Mouse (Mus musculus): Measurements from ENCODE around the gene Nrd1. TPM values are rescaled to one million over a fixed set of nuclear protein-coding genes. Genes with fewer than 3 reads are reported as not detected.

Gene Nrd1
- polyA plus RNA-seq, 1 experiment from 2014 or later: 53.5 TPM

- Histone ChIP-seq H3K9ac (ENCODE audit: low read length) (no peak overlapping the region), H3K27ac (replicated peaks) (no peak overlapping the region), H3K4me3 (ENCODE audit: low read depth, low read length) (no peak overlapping the region), H3K36me3 (ENCODE audit: control insufficient read depth, insufficient read depth, low read length) (peaks cover 9% of the 10 kb centered on the region; the same call in 1 of the 2 replicates), H3K9me3 (ENCODE audit: control insufficient read depth, low read length) (no peaks in the 10 kb centered on the region), H3K4me2 (replicated peaks; ENCODE audit: low read depth) (no peak overlapping the region), H3K4me1 (replicated peaks; ENCODE audit: control insufficient read depth, insufficient read depth) (no peaks in the 10 kb centered on the region), H3K27me3 (ENCODE audit: control insufficient read depth, insufficient read depth, low read length) (no peaks in the 10 kb centered on the region)
- DNase-seq (ENCODE audit: low spot score) (no peak), ATAC-seq (ENCODE audit: low FRiP score, low TSS enrichment) (no peak)
- 92% methylated on average over 3 of the region's 3 CpGs for WGBS
- TF ChIP-seq EP300 (optimal IDR thresholded peaks at IDR 0.05) (no peak), CTCF (IDR thresholded peaks at IDR 0.05; ENCODE audit: low read depth) (no peak)
Observed at GRCm38 (mm10) chr4:109098861-109099260, 98.4 kb downstream of the Nrd1 start.

- no peak for TF ChIP-seq CTCF (IDR thresholded peaks at IDR 0.05; ENCODE audit: low read depth)
- no peak for TF ChIP-seq EP300 (optimal IDR thresholded peaks at IDR 0.05)
- Histone ChIP-seq H3K4me2 (replicated peaks; ENCODE audit: low read depth) (no peak overlapping the region), H3K36me3 (ENCODE audit: control insufficient read depth, insufficient read depth, low read length) (peaks cover 7% of the 10 kb centered on the region; the same call in 1 of the 2 replicates), H3K9ac (ENCODE audit: low read length) (no peak overlapping the region), H3K9me3 (ENCODE audit: control insufficient read depth, low read length) (no peaks in the 10 kb centered on the region), H3K4me1 (replicated peaks; ENCODE audit: control insufficient read depth, insufficient read depth) (no peaks in the 10 kb centered on the region), H3K4me3 (ENCODE audit: low read depth, low read length) (no peak overlapping the region), H3K27me3 (ENCODE audit: control insufficient read depth, insufficient read depth, low read length) (no peaks in the 10 kb centered on the region), H3K27ac (replicated peaks) (no peak overlapping the region)
- DNase-seq (ENCODE audit: low spot score) (no peak), ATAC-seq (ENCODE audit: low FRiP score, low TSS enrichment) (no peak)
- 86% methylated on average over 5 of the region's 5 CpGs for WGBS
Observed at GRCm38 (mm10) chr4:109102574-109102973, 102.1 kb downstream of the Nrd1 start.

GRCm38 (mm10) chr4:109103145-109103883 is 102.9 kb downstream of the Nrd1 start:
- H3K9ac ChIP-seq (ENCODE audit: low read length): no peak overlapping the region
- no peak for ATAC-seq (ENCODE audit: low FRiP score, low TSS enrichment)
- H3K4me3 ChIP-seq (ENCODE audit: low read depth, low read length): no peak overlapping the region
- H3K27me3 ChIP-seq (ENCODE audit: control insufficient read depth, insufficient read depth, low read length): no peaks in the 10 kb centered on the region
- DNase-seq (ENCODE audit: low spot score): no peak
- no peak overlapping the region for H3K27ac ChIP-seq (replicated peaks)
- TF ChIP-seq CTCF (IDR thresholded peaks at IDR 0.05; ENCODE audit: low read depth) (no peak), EP300 (optimal IDR thresholded peaks at IDR 0.05) (no peak)
- peaks cover 7% of the 10 kb centered on the region; the same call in 1 of the 2 replicates for H3K36me3 ChIP-seq (ENCODE audit: control insufficient read depth, insufficient read depth, low read length)
- 52% methylated on average over 9 of the region's 9 CpGs for WGBS
- no peaks in the 10 kb centered on the region for H3K4me1 ChIP-seq (replicated peaks; ENCODE audit: control insufficient read depth, insufficient read depth)
- H3K4me2 ChIP-seq (replicated peaks; ENCODE audit: low read depth): no peak overlapping the region
- no peaks in the 10 kb centered on the region for H3K9me3 ChIP-seq (ENCODE audit: control insufficient read depth, low read length)

- H3K27ac ChIP-seq (replicated peaks): no peak overlapping the region
- peaks cover 5% of the 10 kb centered on the region; the same call in 1 of the 2 replicates for H3K36me3 ChIP-seq (ENCODE audit: control insufficient read depth, insufficient read depth, low read length)
- no peak overlapping the region for H3K9ac ChIP-seq (ENCODE audit: low read length)
- DNase-seq (ENCODE audit: low spot score) (no peak), ATAC-seq (ENCODE audit: low FRiP score, low TSS enrichment) (no peak)
- TF ChIP-seq CTCF (IDR thresholded peaks at IDR 0.05; ENCODE audit: low read depth): no peak
- TF ChIP-seq EP300 (optimal IDR thresholded peaks at IDR 0.05): no peak
- H3K27me3 ChIP-seq (ENCODE audit: control insufficient read depth, insufficient read depth, low read length): no peaks in the 10 kb centered on the region
- no peaks in the 10 kb centered on the region for H3K9me3 ChIP-seq (ENCODE audit: control insufficient read depth, low read length)
- H3K4me3 ChIP-seq (ENCODE audit: low read depth, low read length): no peak overlapping the region
- no peaks in the 10 kb centered on the region for H3K4me1 ChIP-seq (replicated peaks; ENCODE audit: control insufficient read depth, insufficient read depth)
- H3K4me2 ChIP-seq (replicated peaks; ENCODE audit: low read depth): no peak overlapping the region
Observed at GRCm38 (mm10) chr4:109105254-109105653, 104.8 kb downstream of the Nrd1 start.

- 58% methylated on average over 3 of the region's 3 CpGs for WGBS
- Histone ChIP-seq H3K27ac (replicated peaks) (0 out of 2 replicates have a peak overlapping the region, but pooled peaks have one; percentile 3), H3K36me3 (ENCODE audit: control insufficient read depth, insufficient read depth, low read length) (peaks cover 5% of the 10 kb centered on the region; the same call in 1 of the 2 replicates)
Observed at GRCm38 (mm10) chr4:109106034-109106433, 105.6 kb downstream of the Nrd1 start.

GRCm38 (mm10) chr4:109106594-109106993 is 106.1 kb downstream of the Nrd1 start:
- Histone ChIP-seq H3K27me3 (ENCODE audit: control insufficient read depth, insufficient read depth, low read length) (no peaks in the 10 kb centered on the region), H3K9ac (ENCODE audit: low read length) (no peak overlapping the region), H3K4me3 (ENCODE audit: low read depth, low read length) (no peak overlapping the region), H3K4me2 (replicated peaks; ENCODE audit: low read depth) (no peak overlapping the region), H3K9me3 (ENCODE audit: control insufficient read depth, low read length) (no peaks in the 10 kb centered on the region), H3K36me3 (ENCODE audit: control insufficient read depth, insufficient read depth, low read length) (no peaks in the 10 kb centered on the region), H3K27ac (replicated peaks) (no peak overlapping the region), H3K4me1 (replicated peaks; ENCODE audit: control insufficient read depth, insufficient read depth) (no peaks in the 10 kb centered on the region)
- TF ChIP-seq CTCF (IDR thresholded peaks at IDR 0.05; ENCODE audit: low read depth) (no peak), EP300 (optimal IDR thresholded peaks at IDR 0.05) (peak; percentile 21)
- ATAC-seq (ENCODE audit: low FRiP score, low TSS enrichment) (no peak), DNase-seq (ENCODE audit: low spot score) (no peak)

More at GRCm38 (mm10) chr4:109106034-109106433, 105.6 kb downstream of the Nrd1 start:
- no peak for DNase-seq (ENCODE audit: low spot score)
- H3K9ac ChIP-seq (ENCODE audit: low read length): no peak overlapping the region
- H3K27me3 ChIP-seq (ENCODE audit: control insufficient read depth, insufficient read depth, low read length): no peaks in the 10 kb centered on the region
- TF ChIP-seq EP300 (optimal IDR thresholded peaks at IDR 0.05) (no peak), CTCF (IDR thresholded peaks at IDR 0.05; ENCODE audit: low read depth) (no peak)
- H3K4me3 ChIP-seq (ENCODE audit: low read depth, low read length): no peak overlapping the region
- no peaks in the 10 kb centered on the region for H3K4me1 ChIP-seq (replicated peaks; ENCODE audit: control insufficient read depth, insufficient read depth)
- no peak for ATAC-seq (ENCODE audit: low FRiP score, low TSS enrichment)
- H3K9me3 ChIP-seq (ENCODE audit: control insufficient read depth, low read length): no peaks in the 10 kb centered on the region
- H3K4me2 ChIP-seq (replicated peaks; ENCODE audit: low read depth): no peak overlapping the region

Measured in stomach, postnatal 0 days (tissue).